Mouse (Mus musculus): Measurements from ENCODE around the gene Mpv17l. TPM values are rescaled to one million over a fixed set of nuclear protein-coding genes. Genes with fewer than 3 reads are reported as not detected.
"Not testable (repeated sequence)": the region's sequence is repeated elsewhere in the genome, so short reads cannot be mapped to it uniquely, and the experiment has no call there.

Mpv17l gene
- total RNA-seq (2021), result 1 to 10 TPM; 2.9 to 3.8 TPM
- long read RNA-seq, experiment 1, partial matches to known transcripts, result 0 of 2 reads
- long read RNA-seq, experiment 1, other reads (novel, unspliced or antisense), result 0 of 2 reads
- long read RNA-seq, experiment 2, result 0 reads

DNA sequence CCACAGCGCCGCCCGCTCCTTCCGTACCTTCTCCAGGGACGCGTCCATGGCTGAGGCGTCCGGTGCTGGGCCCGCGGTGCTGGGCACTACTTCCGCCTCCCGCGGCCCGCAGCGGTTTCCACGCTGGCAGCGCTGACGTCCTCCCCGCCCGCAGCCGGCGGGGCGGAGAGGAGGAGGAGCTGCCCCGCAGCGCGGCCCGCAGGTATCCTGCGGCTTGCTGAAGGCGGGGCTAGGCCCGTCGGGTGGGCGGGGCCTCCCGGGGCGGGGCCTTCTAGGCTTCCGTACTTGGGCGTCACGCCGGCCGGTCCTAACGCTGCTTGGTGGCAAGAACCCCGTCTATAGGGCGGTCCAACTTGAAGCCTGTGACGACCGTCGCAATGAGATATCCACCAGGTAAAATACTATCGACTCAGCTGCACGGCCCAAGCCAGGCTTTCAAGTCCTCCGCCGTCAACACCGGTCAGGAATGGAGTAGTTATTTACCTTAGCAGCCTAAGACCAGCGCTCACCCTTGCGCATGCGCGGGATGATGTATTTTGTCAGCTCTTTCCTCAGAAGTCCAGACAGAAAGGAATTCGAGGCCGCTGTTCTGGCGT lies at the start of gene Mpv17l, which contains the start of gene Pdxdc1:
Gene Mpv17l (plus strand): TSS at position 274 of the 596 bp plus-strand sequence.
Gene Pdxdc1 (minus strand): TSS at position 244 of the 596 bp plus-strand sequence.
- DNase-seq, result peak; percentile 97

DNA sequence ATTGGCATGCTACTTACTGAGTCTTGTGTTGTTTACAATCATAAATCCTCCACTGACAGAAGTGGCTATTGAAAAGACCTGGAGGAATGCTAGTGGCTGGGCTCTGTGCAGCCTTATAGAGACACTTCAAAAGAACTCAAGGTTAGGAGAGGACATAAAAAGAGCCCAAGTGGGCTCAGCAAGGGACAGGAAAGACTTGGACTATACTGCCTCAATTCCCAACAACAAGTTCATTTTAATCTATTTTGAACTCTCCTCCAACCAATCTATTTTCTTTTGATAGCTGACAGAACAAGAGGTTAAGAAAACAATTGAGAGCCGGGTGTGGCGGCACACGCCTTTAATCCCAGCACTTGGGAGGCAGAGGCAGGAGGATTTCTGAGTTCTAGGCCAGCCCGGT lies 49.1 kb upstream of the Mpv17l start:
- no peak for DNase-seq

DNA sequence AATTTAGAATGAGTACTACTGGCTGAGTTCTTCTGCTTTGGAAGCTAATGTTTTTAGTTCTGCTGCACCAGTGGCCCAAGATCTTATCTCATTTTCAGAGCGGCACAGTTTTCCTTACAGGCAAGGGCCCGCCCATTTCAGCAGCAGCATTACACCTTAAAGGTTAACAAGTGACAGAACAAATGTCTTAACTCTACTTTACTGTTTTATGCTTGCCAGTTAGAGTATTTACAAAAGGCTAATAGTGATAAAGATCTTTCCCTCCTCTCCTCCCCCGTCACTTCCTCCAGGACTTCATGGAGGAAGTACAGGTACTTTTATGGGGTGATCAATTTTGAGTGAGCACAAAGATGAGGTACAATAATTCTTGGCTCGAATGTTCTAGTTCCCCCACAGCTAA lies 36.9 kb upstream of the Mpv17l start:
- DNase-seq, result no peak

DNA sequence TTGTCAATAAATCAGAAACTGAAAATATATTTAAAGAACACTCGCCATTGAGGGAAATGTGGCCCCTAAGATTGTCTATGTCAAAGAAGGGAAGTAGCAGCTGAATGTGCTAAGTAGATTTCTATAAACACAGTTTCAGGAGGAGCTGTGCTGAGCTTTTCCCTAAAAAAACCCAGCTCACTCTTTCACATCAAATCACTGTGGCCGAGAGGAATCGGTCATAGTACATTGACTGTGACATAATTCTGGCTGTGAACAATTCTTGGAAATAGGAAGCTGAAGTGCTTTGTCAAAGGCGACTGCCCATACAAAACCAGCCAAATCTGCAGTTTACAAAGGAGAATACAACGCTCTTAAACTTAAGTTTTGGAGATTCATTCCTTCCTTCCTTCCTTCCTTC lies 36.3 kb upstream of the Mpv17l start:
- no peak for DNase-seq

DNA sequence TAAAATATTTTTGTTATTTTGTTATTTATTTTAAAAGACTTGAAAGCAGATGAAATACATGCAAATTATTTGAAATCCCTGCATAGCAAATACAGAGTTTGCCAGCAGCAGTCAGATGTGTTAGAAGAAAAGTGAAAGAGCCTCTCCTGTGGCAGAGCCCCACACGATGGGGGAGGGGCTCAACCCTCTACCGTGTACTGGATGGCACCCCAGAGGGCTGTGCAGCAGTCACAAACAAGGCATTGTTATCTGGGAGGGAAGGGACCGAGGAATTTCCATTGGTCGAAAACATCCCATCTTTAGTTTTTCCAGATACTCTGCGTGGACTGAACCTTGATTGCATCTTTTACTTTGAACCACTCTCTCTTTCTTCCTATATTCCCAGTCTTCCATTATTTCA lies 35.6 kb upstream of the Mpv17l start:
- DNase-seq, result not testable (repeated sequence)

DNA sequence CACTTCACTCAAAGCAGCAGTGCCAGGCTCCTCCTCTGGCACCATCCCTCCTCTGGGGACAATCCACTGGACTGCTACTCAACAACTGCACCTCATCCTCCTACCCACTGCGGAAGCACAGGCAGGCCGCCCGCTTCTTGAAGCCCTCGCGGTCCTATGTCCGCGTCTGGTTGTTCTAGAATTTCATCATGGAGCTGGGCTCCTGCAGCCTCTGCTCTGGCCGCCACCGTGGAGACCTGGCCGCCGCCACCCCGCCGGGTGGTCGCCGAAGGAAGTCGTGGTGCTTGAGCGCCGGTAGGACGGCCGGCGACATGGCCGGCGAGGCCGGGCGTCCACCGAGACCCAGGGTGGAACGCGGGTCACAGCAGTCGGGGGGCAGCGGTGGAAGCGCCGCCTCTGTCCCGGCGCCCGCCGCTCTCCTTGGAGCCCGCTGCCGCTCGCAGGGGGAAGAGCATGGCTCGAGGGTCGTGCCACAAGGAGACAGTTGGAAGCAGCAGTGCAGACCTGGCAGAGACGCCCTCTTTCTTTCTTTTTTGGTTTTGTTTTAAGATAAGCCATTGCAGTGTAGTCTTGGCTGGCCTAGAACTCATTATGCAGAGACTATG lies 34.9 kb upstream of the Mpv17l start:
- peak; percentile 7 for DNase-seq

DNA sequence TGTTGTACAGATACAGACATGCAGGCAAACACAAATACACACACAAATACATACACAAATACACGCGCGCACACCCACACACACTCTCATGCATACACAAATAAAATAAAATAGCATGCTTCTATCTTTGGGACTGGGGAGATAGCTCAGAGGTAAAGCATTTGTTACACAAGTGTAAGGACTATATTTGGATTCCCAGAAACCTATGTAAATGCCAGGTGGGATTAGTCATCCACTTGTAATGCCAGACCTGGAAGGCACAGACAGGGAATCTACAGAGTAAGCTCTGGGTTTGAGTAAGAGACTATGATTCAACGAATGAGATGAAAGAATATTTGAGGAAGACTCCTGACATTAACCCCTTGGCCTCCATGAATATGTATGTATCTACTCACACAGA lies 27.5 kb upstream of the Mpv17l start:
- no peak for DNase-seq

DNA sequence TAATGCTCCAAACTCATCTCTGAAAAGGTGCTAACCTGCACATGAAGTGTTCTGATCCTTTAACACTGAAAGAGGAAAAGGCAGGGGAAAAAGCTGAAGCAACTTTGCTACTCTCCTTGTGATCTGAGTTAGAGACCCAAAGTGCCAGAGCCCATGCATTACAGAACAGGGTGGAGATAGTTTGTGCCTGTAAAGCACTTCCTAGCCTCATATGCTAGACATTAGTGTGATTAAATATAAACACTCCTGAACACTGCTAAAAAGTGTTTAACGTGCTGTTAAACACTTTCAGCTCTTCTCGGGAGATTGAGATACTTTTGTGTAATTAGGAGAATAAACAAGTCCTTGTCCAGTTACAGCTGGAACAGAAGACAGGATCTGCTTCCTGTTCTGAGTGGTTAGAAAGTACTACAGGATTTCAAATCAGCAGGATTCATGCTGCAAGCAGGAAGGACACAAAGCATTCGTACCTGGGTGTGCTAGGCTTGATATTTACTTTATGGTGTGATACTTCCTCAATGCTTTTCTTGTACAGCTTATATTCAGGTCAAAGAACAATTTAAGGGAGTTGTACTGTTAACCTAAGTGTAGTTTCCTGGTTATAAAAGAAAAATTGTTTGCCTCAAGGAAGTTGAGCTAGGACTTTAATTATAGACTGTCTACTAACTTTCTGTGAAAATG lies 19.7 kb upstream of the Mpv17l start:
- DNase-seq, result no peak

DNA sequence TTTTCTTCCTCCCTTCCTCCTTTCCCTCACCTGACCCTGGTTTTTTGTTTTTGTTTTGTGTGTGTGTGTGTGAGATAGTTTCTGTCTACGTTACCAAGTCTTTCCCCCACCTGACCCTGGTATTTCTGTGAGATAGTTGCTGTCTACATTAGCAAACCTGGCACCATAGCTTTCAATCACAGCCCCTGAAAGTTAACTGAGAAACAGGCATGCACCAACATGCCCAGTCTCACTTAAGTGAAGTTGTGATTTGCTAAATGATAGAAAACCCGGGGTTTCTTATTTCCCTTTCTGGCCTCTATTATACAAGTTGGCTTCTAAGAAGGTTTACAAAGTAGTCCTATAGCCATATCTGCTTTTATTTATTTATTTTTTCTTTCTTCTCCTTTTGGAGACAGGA lies 12.5 kb upstream of the Mpv17l start:
- no peak for DNase-seq

DNA sequence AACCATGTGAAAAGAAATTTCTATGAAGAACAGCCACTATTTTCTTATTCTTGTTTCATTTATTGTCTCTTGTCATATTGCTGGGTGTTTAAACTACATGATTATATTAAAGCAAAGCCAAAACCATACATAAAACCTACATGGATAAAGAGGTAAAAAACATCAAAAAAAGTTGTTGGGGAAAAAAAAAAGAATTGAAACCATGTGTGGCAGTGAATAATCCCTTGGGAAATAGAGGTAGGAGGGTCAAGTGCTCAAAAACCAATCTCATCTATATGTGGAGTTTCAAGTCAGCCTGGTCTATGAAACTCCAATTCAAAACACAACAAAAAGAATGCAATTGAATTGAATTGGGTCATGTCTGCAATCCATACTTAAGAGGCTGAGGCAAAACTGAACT lies 10.1 kb upstream of the Mpv17l start:
- no peak for DNase-seq

DNA sequence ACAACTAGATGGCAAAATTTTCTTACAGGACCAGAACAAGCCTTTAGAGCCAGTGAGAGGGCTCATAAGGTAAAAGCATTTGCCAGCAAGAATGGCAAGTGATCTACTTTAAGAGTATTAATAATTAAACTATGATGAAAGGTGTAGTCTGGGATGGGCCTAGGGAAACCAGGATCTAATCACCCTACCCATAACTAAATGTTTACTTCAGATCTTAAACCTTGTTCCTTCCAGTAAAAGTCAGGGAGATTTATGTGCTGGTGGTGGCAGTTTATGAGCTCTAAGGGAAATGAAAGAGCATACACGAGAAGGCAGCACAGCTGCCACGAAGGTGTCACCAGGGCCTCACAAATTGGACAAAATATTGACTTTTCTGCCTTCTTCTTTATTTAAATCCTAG lies 8.9 kb upstream of the Mpv17l start:
- DNase-seq, result no peak

DNA sequence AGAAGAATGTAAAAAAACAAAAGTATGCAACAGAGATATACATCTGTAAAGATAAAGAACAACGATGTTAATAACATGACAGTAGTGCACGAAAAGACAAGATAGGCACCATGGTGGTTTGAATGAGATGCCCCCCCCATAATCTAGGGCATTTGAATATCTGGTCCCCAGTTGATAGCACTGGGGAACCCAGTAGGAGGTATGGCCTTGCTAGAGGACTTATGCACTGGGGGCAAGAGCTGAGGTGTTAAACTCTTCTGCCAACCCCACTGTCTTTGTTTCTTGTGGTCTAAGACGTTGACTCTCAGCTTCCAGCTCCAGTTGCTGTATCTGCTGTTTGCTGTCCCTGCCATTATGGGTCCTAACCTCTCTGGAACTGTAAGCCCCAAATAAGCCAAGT lies 7.2 kb upstream of the Mpv17l start:
- DNase-seq, result no peak

DNA sequence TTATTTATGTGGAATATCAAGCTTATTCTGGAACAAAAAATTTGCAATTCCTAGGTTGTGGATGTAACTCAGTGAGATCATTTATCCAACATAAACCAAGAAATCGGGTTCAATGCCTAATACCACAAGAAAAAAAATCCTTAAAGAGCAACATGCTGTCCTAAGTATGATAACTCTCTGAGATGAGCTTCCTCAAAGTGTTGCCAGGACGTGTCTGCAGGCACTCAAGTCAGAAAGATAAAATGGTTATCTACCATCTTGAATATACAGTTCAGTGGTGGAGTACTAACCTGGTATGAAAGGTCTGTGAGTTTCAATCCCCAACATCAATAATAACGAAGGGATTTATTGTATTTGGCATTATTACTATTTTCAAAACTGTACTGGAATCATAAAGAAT lies 6.6 kb upstream of the Mpv17l start:
- no peak for DNase-seq

DNA sequence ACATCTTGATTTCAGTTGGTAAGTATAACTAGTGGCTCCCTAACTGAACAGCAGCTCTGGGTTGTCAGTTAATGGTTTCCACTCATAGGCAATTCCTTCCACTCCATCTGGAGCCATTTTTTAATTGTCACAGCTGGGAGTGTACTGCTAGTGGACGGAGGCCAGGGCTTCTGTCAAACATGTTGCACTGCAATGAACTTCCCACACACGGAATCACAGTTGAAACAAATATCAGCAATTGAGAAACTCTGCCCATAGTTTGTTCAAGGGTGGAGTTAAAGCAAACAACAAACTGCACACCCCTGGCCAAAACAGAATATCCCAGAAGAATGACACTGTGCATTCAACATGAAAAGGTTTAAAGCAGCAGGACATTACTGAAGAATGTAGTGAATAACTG lies 4.0 kb upstream of the Mpv17l start:
- no peak for DNase-seq

DNA sequence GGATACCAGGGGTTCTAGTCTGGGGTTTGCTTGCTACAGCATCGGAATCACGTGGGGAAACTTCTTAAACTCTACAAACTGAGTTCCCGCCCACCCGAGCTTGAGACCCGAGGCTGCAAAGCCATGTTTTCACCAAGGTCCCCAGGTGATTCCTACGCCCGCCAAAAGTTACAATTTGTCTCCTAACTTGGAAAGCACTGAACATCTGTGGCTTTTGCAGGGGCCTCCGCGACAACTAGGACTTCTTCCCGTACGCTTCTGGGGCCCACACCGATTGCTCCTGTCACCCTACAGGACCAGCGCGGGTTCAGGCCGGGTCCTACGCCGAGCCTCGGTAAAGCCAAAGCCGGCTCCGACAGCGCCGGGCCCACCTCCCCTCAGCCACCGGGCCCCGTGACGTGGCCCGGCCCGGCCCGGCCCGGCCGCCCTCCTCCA lies 547 bp upstream of the Mpv17l start:
- DNase-seq, result no peak

DNA sequence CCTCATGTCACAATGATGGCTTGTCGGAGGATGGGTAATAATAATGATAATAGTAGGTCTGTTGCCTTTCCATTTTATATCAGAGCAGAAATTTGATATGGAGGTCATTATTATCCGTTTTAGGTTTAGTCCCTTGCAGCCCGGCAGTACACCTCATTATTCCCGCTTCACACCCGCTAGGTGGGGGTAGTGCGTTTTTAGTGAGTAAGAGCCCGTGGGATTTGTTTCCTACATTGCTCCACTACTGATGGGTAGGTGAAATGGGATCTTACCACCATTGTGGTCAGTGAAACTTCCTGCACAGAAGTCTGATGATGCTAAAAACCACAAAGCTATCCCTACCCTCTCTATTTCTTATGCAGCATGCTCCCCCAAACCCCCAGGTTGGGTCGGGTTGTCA lies 527 bp downstream of the Mpv17l start:
- DNase-seq, result no peak

DNA sequence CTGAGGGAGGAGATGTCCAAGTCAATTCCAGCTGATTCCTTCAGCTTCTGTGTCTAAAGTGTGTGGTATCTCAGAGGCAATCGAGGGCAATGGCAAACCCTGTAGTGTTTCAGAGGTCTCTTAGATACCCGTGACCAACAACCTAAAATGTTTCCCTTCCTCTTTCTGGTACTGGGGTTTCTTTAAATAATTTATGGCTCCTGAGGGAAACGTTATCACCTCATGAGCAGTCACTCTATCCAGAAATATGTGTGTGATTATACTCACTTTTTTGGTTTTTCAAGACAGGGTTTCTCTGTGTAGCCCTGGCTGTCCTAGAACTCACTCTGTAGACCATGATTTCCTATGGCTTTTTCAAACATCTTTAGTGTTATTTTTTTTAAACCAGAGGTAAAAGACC lies 4.3 kb downstream of the Mpv17l start:
- DNase-seq, result no peak

DNA sequence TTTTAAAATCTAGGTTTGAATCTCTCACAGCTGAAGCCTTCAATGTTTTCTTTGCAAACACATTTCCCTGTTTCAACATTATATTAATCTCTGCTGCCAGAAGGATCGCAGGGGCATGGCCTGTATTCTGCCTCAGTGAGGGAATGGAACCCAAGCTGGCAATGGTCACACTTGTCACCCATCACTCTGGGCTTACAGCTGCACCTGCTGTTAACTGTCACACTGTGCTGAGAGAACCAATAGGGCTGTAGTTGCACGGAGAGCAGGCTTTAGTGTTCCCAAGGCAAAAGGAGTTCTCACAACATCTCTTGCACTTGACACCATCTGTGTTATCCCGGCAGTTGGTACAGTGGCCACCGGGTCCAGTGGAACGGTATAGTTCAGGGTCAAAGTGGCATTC lies 17.1 kb downstream of the Mpv17l start:
- DNase-seq, result no peak

DNA sequence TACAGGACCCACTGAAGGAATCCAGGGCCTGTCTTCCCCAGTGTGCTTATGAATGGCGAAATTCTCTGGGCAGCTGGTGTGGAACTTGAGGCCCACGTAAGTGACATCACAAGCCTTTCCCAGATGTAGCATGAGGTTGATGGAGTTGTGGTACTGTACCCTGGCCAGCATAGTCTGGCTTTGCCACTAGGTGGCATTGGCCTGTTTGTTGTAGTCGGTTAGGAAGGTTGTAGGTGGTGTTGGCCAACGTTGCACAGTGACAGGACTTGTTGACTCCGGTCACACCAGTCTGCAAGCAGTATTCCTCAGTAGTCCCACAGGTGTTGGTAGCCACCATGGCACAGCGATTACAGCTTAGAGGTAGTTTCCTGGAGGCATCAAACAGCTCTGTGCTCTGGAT lies 18.1 kb downstream of the Mpv17l start:
- DNase-seq, result no peak

DNA sequence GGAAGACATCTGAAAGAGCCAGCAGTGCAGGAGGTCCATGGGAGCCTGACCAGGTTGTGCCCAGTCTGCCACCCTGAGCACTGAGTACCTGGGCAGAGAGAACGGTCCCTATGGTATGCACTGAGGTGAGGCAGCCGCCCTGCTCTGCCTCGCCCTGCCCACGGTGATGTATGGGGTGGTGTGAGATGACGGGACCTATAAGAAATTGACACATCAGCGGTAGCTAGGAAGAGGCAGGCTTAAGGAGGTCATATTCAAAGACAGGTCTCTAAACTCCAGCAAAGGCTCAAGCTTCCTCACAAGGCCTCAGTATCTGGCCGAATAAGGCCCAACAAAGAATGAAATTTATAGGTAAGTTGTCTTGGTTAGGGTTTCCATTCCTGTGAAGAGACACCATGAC lies 18.8 kb downstream of the Mpv17l start:
- no peak for DNase-seq

DNA sequence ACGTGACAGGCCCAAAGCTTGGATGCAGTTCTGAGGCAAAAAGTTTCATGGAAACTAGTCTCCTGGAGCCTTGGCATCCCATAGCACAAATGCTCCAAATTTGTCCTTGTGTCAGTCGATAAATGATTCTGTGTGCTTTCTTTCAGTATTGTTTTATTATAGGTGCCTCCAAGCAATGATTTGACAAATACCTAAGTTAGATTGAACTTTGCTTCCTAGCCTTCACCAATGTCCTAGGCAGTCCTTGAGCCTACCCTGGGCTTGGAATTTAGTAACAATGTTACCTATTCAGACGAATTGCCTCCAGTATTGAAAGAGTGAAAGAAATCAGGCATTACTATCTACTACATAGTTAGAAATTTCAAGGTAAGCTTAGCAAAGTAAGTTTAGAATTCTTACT lies 19.5 kb downstream of the Mpv17l start:
- not testable (repeated sequence) for DNase-seq

DNA sequence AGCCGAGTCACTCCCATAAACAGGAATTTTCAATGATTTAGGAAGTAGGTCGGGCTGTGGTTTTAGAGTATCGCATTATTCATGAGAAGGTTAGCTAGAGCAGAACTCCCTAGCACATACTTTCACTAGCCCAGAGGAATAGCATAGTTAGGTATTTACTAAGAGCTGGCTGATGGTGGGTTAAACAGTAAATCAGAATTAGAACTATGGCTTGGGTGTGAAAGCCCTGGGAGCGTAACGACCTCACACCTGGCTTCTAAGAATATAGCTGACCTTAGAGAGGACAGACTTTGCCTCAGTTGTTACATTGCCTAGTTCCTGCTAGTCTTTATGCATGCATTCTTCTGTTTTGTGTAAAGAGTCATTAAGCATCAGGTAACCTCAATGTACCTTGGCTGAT lies 20.0 kb downstream of the Mpv17l start:
- not testable (repeated sequence) for DNase-seq

DNA sequence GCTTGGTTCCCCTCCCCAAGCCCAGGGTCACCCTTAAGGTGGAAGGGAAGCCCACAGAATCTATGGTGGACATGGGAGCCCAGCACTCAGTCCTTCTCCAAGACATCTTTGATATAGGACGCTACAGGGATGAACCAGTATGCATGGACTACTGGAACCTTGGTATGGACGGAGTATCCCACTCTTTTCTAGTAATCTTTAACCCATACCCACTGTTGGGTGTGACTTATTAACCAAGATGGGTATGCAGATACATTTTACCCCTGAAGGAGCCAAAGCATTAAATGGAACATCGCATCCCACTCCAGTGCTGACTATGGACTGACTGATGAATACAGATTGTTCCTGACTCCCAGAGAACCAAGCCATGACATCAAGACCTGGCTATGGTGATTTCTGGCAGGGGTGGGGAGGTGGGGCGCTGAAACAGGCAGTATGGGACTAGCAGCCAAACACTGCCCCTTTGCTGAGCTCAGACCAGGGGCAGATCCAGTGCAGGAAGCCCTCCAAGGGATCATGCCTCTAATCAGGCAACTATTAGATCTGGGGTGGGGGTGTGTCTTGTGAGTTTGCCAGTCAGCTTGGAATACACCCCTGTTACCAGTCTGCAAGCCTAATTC lies 24.6 kb downstream of the Mpv17l start:
- DNase-seq, result no peak
